Mouse (Mus musculus) megakaryocyte progenitor cell, adult 5-6 weeks (primary cell): ENCODE measurements around the gene Aunip. TPM values are rescaled to one million over a fixed set of nuclear protein-coding genes. Genes with fewer than 3 reads are reported as not detected.

Experiments
- total RNA-seq, 2 experiments: library from RNA; stranded (forward) in 1 of 2; stranded (reverse) in 1 of 2; fragments of 157-497, 149-512 nt in 1 of 2; fragments of 200-1000 nt in 1 of 2; gene quantifications; 2 replicates each; pipeline versions ENCODE4 v1.2.3 to v1.2.4; 2015 to 2017

Aunip gene
- total RNA-seq, 2 experiments from 2014 or later, result 11.8 to 24.3 TPM

Other genes starting within 250 kb of the Aunip start
- gene Pdik1l, start 223.1 kb upstream of the Aunip start, total RNA-seq (2015), result 23.4 and 25.9 TPM in 2 replicates
- 32.7 and 34.0 TPM in 2 replicates for gene Pdik1l, start 223.1 kb upstream of the Aunip start, total RNA-seq (2017)
- not detected in 2 replicates for gene Trim63, start 195.9 kb upstream of the Aunip start, total RNA-seq (2015)
- gene Trim63, start 195.9 kb upstream of the Aunip start, total RNA-seq (2017), result not detected in 2 replicates
- 0.07 and 0.15 TPM in 2 replicates for gene Slc30a2, start 167.8 kb upstream of the Aunip start, total RNA-seq (2015)
- gene Slc30a2, start 167.8 kb upstream of the Aunip start, total RNA-seq (2017), result not detected in 2 replicates
- gene Extl1, start 127.1 kb upstream of the Aunip start, total RNA-seq (2015), result not detected in 2 replicates
- not detected in 2 replicates for gene Extl1, start 127.1 kb upstream of the Aunip start, total RNA-seq (2017)
- 14.0 and 21.2 TPM in 2 replicates for gene Pafah2, start 114.7 kb upstream of the Aunip start, total RNA-seq (2015)
- 14.5 and 16.2 TPM in 2 replicates for gene Pafah2, start 114.7 kb upstream of the Aunip start, total RNA-seq (2017)
- gene Stmn1, start 42.7 kb upstream of the Aunip start, total RNA-seq (2015), result 794 and 868 TPM in 2 replicates
- 1,207 and 1,242 TPM in 2 replicates for gene Stmn1, start 42.7 kb upstream of the Aunip start, total RNA-seq (2017)
- 5.2 and 7.3 TPM in 2 replicates for gene Paqr7, start 14.3 kb upstream of the Aunip start, total RNA-seq (2015)
- 11.1 and 13.5 TPM in 2 replicates for gene Paqr7, start 14.3 kb upstream of the Aunip start, total RNA-seq (2017)
- gene Mtfr1l, start 24.4 kb downstream of the Aunip start, total RNA-seq (2015), result 59.1 and 69.8 TPM in 2 replicates
- 42.7 and 51.0 TPM in 2 replicates for gene Mtfr1l, start 24.4 kb downstream of the Aunip start, total RNA-seq (2017)
- 31.0 and 32.8 TPM in 2 replicates for gene Selenon, start 41.2 kb downstream of the Aunip start, total RNA-seq (2015)
- 6.0 and 7.0 TPM in 2 replicates for gene Selenon, start 41.2 kb downstream of the Aunip start, total RNA-seq (2017)
- gene Man1c1, start 193.3 kb downstream of the Aunip start, total RNA-seq (2015), result 10.5 and 14.2 TPM in 2 replicates
- gene Man1c1, start 193.3 kb downstream of the Aunip start, total RNA-seq (2017), result 5.0 and 5.8 TPM in 2 replicates